Mouse (Mus musculus) liver, embryonic 15.5 days (tissue): ENCODE results near the gene Pald1. TPM values are rescaled to one million over a fixed set of nuclear protein-coding genes. Genes with fewer than 3 reads are reported as not detected.

Source experiments
- ATAC-seq: fragments of 200-750 bp; cut with Nextera tagmentation; 2 replicates; pipeline ENCODE4 v1.8.0; 2017; ENCODE audit warnings: moderate number of reproducible peaks, mild to moderate bottlenecking, moderate library complexity; ENCODE audit not compliant: insufficient read depth
- H3K27ac ChIP-seq: fragments of 300-500 bp; sonication (generic); replicated peaks from 2 replicates; pipeline ENCODE4 v1.5.1; 2015; ENCODE audit warnings: mild to moderate bottlenecking, inconsistent platforms
- H3K27me3 ChIP-seq: fragments of 300-500 bp; sonication (generic); 2 replicates; pipeline ENCODE4 v1.6.1; 2015; ENCODE audit warnings: mild to moderate bottlenecking, inconsistent platforms
- H3K36me3 ChIP-seq: fragments of 300-500 bp; sonication (generic); replicated peaks from 2 replicates; pipeline ENCODE4 v1.6.1; 2015; ENCODE audit warnings: moderate library complexity, mild to moderate bottlenecking, inconsistent platforms
- H3K4me1 ChIP-seq: fragments of 300-500 bp; sonication (generic); replicated peaks from 2 replicates; pipeline ENCODE4 v1.6.1; 2015; ENCODE audit warnings: inconsistent platforms
- H3K4me2 ChIP-seq: fragments of 300-500 bp; sonication (generic); 2 replicates; pipeline ENCODE4 v1.6.1; 2015; ENCODE audit warnings: moderate library complexity, mild to moderate bottlenecking, inconsistent platforms
- H3K4me3 ChIP-seq: fragments of 300-500 bp; sonication (generic); replicated peaks from 2 replicates; pipeline ENCODE4 v1.5.1; 2015; ENCODE audit warnings: mild to moderate bottlenecking, inconsistent platforms
- H3K9ac ChIP-seq: fragments of 300-500 bp; sonication (generic); 2 replicates; pipeline ENCODE4 v1.6.1; 2015; ENCODE audit warnings: moderate library complexity, mild to moderate bottlenecking, inconsistent platforms
- H3K9me3 ChIP-seq: fragments of 300-500 bp; sonication (generic); replicated peaks from 2 replicates; pipeline ENCODE4 v1.6.1; 2016; ENCODE audit warnings: inconsistent platforms
- WGBS: fragments of 180-500 bp; shearing (Covaris S2); methylation state at CpG from one replicate; pipeline ENCODE4 v1.1.7; 2015; ENCODE audit warnings: mixed read lengths; ENCODE audit not compliant: insufficient replicate concordance; 5-methylcytosine and 5-hydroxymethylcytosine counted together
- polyA plus RNA-seq: library from polyadenylated mRNA; unstranded; fragments of >200 nt; fragmentation: Nextera tagmentation; extraction: Ambion mirVana; gene quantifications from 2 replicates; pipeline ENCODE4 v1.2.1, GENCODE M21; 2015

Gene Pald1
- polyA plus RNA-seq, 1 experiment from 2014 or later: 6.6 TPM

DNA sequence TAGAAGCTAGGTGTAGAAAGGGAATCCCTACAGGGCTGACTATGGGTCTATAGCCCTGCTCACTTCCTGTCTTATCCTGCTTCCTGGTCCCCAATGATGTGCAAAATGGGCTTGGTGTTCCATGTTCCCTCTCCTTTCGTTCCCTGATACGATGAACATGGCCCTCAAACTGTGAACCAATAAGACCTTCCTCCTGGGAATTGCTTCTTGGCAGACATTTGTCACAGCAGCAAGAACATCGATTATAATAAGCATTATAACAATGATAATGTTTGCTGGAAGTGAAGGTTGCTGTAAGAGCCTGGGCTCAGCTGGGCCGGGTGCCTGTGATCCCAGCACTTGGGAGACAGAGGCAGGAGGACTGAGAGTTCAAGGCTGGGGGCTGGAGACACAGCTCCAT lies 99.0 kb downstream of the Pald1 start:
- no peak for ATAC-seq
- no peak overlapping the region for H3K4me2 ChIP-seq
- no peaks in the 10 kb centered on the region for H3K36me3 ChIP-seq
- no peak overlapping the region for H3K9ac ChIP-seq
- 59% methylated on average over 4 of the region's 4 CpGs for WGBS
- no peaks in the 10 kb centered on the region for H3K27me3 ChIP-seq
- H3K9me3 ChIP-seq: no peaks in the 10 kb centered on the region
- no peak overlapping the region for H3K27ac ChIP-seq
- no peak overlapping the region for H3K4me3 ChIP-seq
- peaks cover 3% of the 10 kb centered on the region; the same call in 1 of the 2 replicates for H3K4me1 ChIP-seq

- 62% methylated on average over 5 of the region's 5 CpGs for WGBS
- Histone ChIP-seq H3K27me3 (no peaks in the 10 kb centered on the region), H3K4me3 (no peak overlapping the region), H3K4me1 (peaks cover 5% of the 10 kb centered on the region; the same call in 1 of the 2 replicates), H3K9ac (no peak overlapping the region), H3K9me3 (no peaks in the 10 kb centered on the region), H3K4me2 (no peak overlapping the region), H3K27ac (no peak overlapping the region), H3K36me3 (no peaks in the 10 kb centered on the region)
- ATAC-seq: no peak
Observed at GRCm38 (mm10) chr10:61281115-61281514, 102.2 kb downstream of the Pald1 start.

DNA sequence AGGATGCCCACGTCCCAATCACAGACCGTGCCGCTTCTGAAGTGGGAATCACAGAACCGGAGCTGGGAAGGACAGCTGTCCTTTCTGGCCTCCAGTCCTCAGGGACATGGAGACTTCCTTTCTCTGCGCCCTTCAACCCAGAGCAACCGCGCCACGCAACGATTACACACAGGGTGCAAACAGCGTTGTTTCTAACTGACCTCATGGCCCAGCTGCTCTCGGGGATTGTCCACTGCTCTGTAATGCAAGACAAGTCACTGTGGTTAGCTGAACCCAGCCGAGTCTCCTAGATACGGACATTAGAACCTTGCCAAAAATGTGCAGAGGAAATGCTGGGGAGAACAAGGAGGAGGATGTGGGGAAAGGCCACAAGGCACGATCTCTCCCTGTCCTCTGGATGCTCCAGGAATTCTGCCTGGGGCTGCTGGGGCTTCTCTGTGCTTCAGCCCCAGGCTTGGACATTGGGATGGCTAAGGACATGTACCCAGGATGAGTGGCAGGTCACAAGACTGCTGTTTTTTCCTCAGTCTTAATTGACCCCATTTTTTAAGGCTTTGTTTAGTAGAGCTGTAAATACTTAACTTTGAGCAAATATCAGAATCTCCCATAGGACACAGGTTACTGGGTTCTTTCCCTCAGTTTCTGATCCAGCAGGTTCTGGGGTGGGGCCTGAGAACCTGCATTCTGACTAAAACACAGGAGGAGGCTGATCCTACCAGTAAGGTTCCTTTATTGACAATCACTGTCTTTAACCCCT lies 105.2 kb downstream of the Pald1 start:
- H3K9me3 ChIP-seq: no peaks in the 10 kb centered on the region
- peaks cover 19% of the 10 kb centered on the region for H3K27me3 ChIP-seq
- ATAC-seq: no peak
- H3K9ac ChIP-seq: no peak overlapping the region
- no peak overlapping the region for H3K4me2 ChIP-seq
- H3K27ac ChIP-seq: no peak overlapping the region
- no peaks in the 10 kb centered on the region for H3K36me3 ChIP-seq
- 34% methylated on average over 14 of the region's 14 CpGs for WGBS
- H3K4me3 ChIP-seq: no peak overlapping the region
- H3K4me1 ChIP-seq: peaks cover 5% of the 10 kb centered on the region; the same call in 1 of the 2 replicates

DNA sequence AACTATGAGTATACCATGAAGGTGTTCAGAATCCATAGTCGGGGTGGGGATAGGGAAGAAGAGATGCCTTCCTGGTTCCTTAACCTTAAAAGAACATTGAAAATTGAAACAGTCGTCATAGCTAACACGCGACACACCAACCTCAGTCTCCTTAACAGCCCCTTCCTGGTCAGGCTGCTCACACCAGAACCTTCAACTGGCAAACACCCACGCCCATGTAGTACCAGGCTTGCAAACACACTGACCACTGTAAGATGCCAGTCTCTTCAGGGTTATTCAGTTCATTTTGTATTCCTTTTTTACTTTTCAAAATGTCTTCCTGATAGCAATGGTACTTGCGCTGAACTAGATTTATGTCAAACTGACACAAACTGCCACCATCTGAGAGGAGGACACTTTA lies 106.3 kb downstream of the Pald1 start:
- WGBS: 63% methylated on average over 6 of the region's 6 CpGs
- Histone ChIP-seq H3K27me3 (peaks cover 30% of the 10 kb centered on the region), H3K4me1 (peaks cover 5% of the 10 kb centered on the region; the same call in 1 of the 2 replicates), H3K9ac (no peak overlapping the region), H3K4me3 (no peak overlapping the region), H3K9me3 (no peaks in the 10 kb centered on the region), H3K27ac (no peak overlapping the region), H3K36me3 (no peaks in the 10 kb centered on the region), H3K4me2 (no peak overlapping the region)
- no peak for ATAC-seq

DNA sequence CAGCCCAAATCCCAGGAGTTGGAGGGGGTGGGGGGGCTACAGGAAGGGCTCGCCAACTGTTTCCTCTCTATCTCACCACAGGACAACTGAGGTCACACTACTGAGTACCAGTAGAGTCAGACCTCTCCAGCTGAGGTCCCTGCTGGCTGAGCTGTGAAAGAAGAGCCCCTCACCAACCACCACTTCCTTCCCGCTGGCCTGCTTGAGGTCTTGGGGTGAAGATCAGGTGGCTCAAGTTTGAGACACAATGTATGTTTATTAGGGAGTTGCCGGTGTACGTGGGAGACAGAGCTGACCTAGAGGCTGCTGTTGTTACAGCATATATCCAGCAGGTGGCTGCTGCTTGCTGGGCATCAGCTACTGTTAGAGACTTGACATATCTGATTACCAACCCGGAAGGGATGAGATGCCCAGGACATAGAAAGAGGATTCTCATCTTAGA lies 107.6 kb downstream of the Pald1 start:
- Histone ChIP-seq H3K27me3 (peaks cover 39% of the 10 kb centered on the region), H3K27ac (no peak overlapping the region), H3K9me3 (no peaks in the 10 kb centered on the region), H3K36me3 (no peaks in the 10 kb centered on the region), H3K4me1 (peaks cover 5% of the 10 kb centered on the region; the same call in 1 of the 2 replicates), H3K9ac (no peak overlapping the region), H3K4me3 (no peak overlapping the region), H3K4me2 (no peak overlapping the region)
- WGBS: 2% methylated on average over 5 of the region's 5 CpGs
- ATAC-seq: peak; percentile 18; the same call in 1 of the 2 replicates

DNA sequence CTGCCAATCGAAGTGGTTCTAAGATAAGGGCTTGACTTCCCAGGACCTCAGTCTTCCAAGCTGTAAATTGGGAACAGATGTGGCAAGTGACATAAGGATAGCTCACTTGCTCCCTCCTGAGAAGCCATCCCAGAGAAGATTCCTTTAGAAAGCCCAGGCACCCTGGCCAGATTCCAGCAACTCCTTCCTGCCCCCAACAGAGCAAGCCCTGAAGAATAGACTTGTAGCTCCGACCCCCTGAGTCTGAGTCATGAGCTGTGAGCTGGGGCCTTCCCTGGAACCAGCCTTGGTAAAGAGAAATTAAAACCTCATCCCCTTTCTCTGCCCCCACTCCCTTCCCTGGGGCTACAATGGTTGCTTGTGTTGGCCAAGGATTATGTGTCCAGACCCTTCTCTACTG lies 108.8 kb downstream of the Pald1 start:
- H3K9me3 ChIP-seq: no peaks in the 10 kb centered on the region
- no peak overlapping the region for H3K9ac ChIP-seq
- H3K4me3 ChIP-seq: no peak overlapping the region
- H3K27ac ChIP-seq: no peak overlapping the region
- no peak for ATAC-seq
- 32% methylated on average over 2 of the region's 2 CpGs for WGBS
- H3K27me3 ChIP-seq: peaks cover 39% of the 10 kb centered on the region
- H3K4me1 ChIP-seq: peaks cover 5% of the 10 kb centered on the region; the same call in 1 of the 2 replicates
- H3K36me3 ChIP-seq: no peaks in the 10 kb centered on the region
- no peak overlapping the region for H3K4me2 ChIP-seq

- H3K9ac ChIP-seq: no peak overlapping the region
- ATAC-seq: no peak
- 35% methylated on average over 7 of the region's 7 CpGs for WGBS
- peaks cover 5% of the 10 kb centered on the region; the same call in 1 of the 2 replicates for H3K4me1 ChIP-seq
- H3K9me3 ChIP-seq: no peaks in the 10 kb centered on the region
- H3K4me3 ChIP-seq: no peak overlapping the region
- H3K27ac ChIP-seq: no peak overlapping the region
- no peaks in the 10 kb centered on the region for H3K36me3 ChIP-seq
- H3K4me2 ChIP-seq: peak overlapping the region; percentile 68; the same call in 1 of the 2 replicates
- peaks cover 39% of the 10 kb centered on the region for H3K27me3 ChIP-seq
Observed at GRCm38 (mm10) chr10:61273844-61274215, 109.5 kb downstream of the Pald1 start.

DNA sequence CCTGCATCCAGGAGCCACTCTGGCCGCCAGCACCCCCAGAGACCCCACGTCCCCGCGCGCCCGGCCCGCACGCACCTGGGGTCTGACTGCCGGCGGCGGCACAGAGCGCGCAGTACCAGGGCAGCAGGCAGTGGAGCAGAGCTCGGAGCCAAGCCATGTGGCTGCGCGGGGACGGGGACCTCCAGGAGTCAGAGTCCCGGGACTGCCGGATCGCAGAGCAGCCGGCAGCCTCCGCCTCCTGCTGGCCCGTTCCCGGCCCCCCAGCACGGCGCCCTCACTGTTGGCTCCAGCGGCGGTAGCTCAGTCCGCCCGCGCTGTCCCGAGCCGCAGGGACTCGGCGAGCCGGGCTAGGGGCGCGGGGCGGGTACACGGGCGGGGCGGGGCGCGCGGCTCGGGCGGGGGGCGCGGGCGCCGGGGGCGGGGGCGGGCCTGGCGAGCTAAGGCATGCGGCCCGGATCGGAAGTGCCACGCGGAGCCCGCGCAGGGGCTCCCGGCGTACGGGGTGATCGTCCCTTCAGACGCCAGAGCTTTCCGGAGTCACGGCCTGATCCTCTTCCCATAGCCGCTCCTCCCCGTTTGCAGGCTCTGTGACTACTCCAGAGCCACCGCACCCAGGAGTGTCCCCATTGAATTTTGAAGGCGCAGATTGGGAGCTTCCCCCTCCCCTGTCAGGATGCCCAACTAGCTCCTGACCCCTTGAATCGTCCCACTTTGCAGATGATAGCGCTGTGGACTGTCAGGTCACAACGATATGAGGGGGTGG lies 110.1 kb downstream of the Pald1 start, which contains the start of gene Adamts14:
Adamts14 (minus strand) TSS at position 358 of the 763 bp plus-strand sequence.
- ATAC-seq: peak; percentile 17; the same call in 1 of the 2 replicates
- peak within 1 kb of the TSS; percentile 45 for H3K4me3 ChIP-seq
- WGBS: under 1% methylated on average over 67 of the region's 75 CpGs

GRCm38 (mm10) chr10:61272631-61273030 lies 110.7 kb downstream of the Pald1 start:
- H3K4me3 ChIP-seq: peak overlapping the region; percentile 45
- no peaks in the 10 kb centered on the region for H3K36me3 ChIP-seq
- ATAC-seq: no peak
- 40% methylated on average over 5 of the region's 5 CpGs for WGBS
- H3K4me2 ChIP-seq: peak overlapping the region; percentile 68
- H3K27ac ChIP-seq: no peak overlapping the region
- H3K27me3 ChIP-seq: peaks cover 39% of the 10 kb centered on the region
- H3K9me3 ChIP-seq: no peaks in the 10 kb centered on the region
- 0 out of 2 replicates have a peak overlapping the region, but pooled peaks have one; percentile 30 for H3K9ac ChIP-seq
- no peaks in the 10 kb centered on the region; the same call in 1 of the 2 replicates for H3K4me1 ChIP-seq

More for the DNA sequence above, 110.1 kb downstream of the Pald1 start, which contains the start of gene Adamts14:
- Histone ChIP-seq H3K4me2 (peak within 1 kb of the TSS; percentile 68), H3K27ac (no peak within 1 kb of the TSS), H3K9ac (peak within 1 kb of the TSS; percentile 30; the same call in 1 of the 2 replicates), H3K36me3 (no peaks in the 10 kb centered on the region), H3K27me3 (peaks cover 39% of the 10 kb centered on the region), H3K4me1 (peaks cover 4% of the 10 kb centered on the region; the same call in 1 of the 2 replicates), H3K9me3 (no peaks in the 10 kb centered on the region)

DNA sequence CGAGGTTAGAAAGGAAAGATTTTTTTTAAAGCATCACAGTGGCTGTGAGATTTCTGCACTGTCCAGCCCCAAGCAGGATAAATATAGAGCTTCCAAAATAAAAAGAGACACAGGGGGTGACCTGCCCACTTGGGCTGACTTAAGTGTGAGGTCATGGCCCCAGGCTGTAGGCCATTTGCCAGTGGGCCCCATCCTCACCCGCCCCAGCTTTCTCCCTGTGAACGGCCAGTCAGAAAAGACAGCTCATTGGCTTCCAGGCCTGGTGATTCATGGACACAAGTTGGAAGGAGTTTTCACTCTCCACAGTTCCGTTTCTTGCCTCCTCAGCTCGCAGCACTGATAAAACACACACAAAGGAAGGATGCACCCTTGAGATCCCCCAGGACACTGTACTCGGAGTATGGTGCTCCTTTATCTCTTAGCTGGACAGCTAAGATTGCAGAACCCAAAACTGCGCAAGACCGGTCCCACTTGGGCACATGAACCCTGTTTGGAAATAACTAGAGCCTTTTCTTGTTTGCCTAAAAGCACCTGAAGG lies 111.2 kb downstream of the Pald1 start:
- H3K36me3 ChIP-seq: no peaks in the 10 kb centered on the region
- H3K4me1 ChIP-seq: no peaks in the 10 kb centered on the region; the same call in 1 of the 2 replicates
- H3K4me2 ChIP-seq: no peak overlapping the region
- no peak for ATAC-seq
- whole genome bisulfite sequencing: 32% methylated on average over 8 of the region's 8 CpGs
- no peak overlapping the region for H3K9ac ChIP-seq
- H3K27me3 ChIP-seq: peaks cover 39% of the 10 kb centered on the region
- no peak overlapping the region for H3K4me3 ChIP-seq
- no peaks in the 10 kb centered on the region for H3K9me3 ChIP-seq
- H3K27ac ChIP-seq: no peak overlapping the region
